Mouse (Mus musculus) heart, embryonic 12.5 days (tissue): ENCODE measurements around the gene Dmac1. TPM values are rescaled to one million over a fixed set of nuclear protein-coding genes. Genes with fewer than 3 reads are reported as not detected.

Experiments
- ATAC-seq: fragments of 200-750 bp; cut with Nextera tagmentation; 2 replicates; pipeline ENCODE4 v1.8.0; 2017; ENCODE audit warnings: moderate TSS enrichment, moderate library complexity; ENCODE audit not compliant: insufficient number of reproducible peaks, low FRiP score
- H3K27ac ChIP-seq: fragments of 300-500 bp; sonication (generic); 2 replicates; pipeline ENCODE4 v1.5.1; 2016; ENCODE audit warnings: mild to moderate bottlenecking, moderate library complexity; ENCODE audit not compliant: poor library complexity, severe bottlenecking
- H3K27me3 ChIP-seq: fragments of 300-500 bp; sonication (generic); replicated peaks from 2 replicates; pipeline ENCODE4 v1.6.1; 2016; ENCODE audit warnings: mild to moderate bottlenecking, moderate library complexity
- H3K36me3 ChIP-seq: fragments of 300-500 bp; sonication (generic); 2 replicates; pipeline ENCODE4 v1.6.1; 2016; ENCODE audit warnings: mild to moderate bottlenecking, moderate library complexity
- H3K4me1 ChIP-seq: fragments of 300-500 bp; sonication (generic); replicated peaks from 2 replicates; pipeline ENCODE4 v1.6.1; 2016; ENCODE audit warnings: mild to moderate bottlenecking
- H3K4me2 ChIP-seq: fragments of 300-500 bp; sonication (generic); 2 replicates; pipeline ENCODE4 v1.6.1; 2016; ENCODE audit warnings: mild to moderate bottlenecking, moderate library complexity
- H3K4me3 ChIP-seq: fragments of 300-500 bp; sonication (generic); 2 replicates; pipeline ENCODE4 v1.5.1; 2016; ENCODE audit warnings: mild to moderate bottlenecking
- H3K9ac ChIP-seq: fragments of 300-500 bp; sonication (generic); 2 replicates; pipeline ENCODE4 v1.6.1; 2016; ENCODE audit warnings: mild to moderate bottlenecking, moderate library complexity
- H3K9me3 ChIP-seq: fragments of 300-500 bp; sonication (generic); replicated peaks from 2 replicates; pipeline ENCODE4 v1.6.1; 2016; ENCODE audit warnings: mild to moderate bottlenecking, moderate library complexity
- WGBS: fragments of 180-500 bp; shearing (Covaris S2); methylation state at CpG from one replicate; pipeline ENCODE4 v1.1.7; 2016; 5-methylcytosine and 5-hydroxymethylcytosine counted together
- polyA plus RNA-seq: library from polyadenylated mRNA; unstranded; fragments of >200 nt; fragmentation: Nextera tagmentation; extraction: Ambion mirVana; gene quantifications from 2 replicates; pipeline ENCODE4 v1.2.1, GENCODE M21; 2016

Gene Dmac1
- 94.7 and 98.2 TPM in 2 replicates for polyA plus RNA-seq

DNA sequence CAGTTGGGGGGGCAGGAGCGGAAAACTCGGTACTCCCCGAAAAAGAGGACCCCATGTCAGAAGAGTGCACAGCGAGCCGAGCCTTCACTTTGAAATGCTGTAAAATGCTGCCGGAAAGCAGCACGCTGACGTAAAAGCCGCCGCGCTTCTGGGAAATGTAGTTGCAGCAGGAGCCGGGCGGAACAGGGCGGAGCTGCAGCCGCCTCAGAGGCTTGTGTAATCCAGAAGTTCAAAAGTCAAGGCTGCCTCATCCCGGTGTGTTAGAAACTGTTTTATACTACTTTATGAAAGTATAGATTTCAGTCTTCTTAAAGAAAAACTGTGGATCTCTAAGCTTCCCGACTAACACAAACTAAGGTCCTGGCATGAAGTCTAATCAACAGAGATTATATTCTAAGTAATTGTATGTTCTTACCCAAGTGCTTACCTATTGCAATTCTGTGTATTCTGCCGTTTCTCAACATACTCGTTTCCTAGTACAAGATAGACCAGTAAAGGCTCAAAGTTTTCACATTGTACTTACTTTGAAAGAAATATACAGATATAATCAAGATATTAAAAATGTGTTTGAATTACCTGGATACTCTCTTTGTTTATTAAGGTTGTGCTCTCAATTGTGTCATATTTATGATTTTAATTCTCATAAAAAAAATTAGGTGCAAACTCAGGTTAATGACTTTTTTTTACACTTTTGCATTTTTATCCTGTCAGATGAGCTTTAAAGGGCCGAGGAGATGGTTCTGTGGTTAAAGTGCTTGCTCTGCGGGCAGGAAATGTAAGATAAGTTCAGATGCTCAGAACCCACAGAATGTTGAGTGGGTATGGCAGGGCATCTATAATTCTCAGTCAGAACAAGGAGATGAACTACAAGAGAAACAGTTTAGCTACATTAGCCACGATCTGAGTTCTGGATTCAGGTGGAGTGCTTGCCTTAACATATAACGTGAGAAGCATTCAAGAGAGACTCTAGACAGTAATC, at the start of gene Dmac1:
Gene Dmac1 (minus strand): TSS at position 109 of the 979 bp plus-strand sequence.
- peak within 1 kb of the TSS; percentile 83 for H3K4me2 ChIP-seq
- peak within 1 kb of the TSS; percentile 99 for H3K4me3 ChIP-seq
- H3K9ac ChIP-seq, result peak within 1 kb of the TSS; percentile 96
- no peaks in the 10 kb centered on the region for H3K27me3 ChIP-seq
- ATAC-seq, result peak; percentile 93
- H3K36me3 ChIP-seq, result peaks cover 15% of the 10 kb centered on the region
- WGBS, result 16% methylated on average over 23 of the region's 23 CpGs
- no peak within 1 kb of the TSS; the same call in 1 of the 2 replicates for H3K27ac ChIP-seq
- H3K4me1 ChIP-seq, result no peaks in the 10 kb centered on the region; the same call in 1 of the 2 replicates
- no peaks in the 10 kb centered on the region for H3K9me3 ChIP-seq

DNA sequence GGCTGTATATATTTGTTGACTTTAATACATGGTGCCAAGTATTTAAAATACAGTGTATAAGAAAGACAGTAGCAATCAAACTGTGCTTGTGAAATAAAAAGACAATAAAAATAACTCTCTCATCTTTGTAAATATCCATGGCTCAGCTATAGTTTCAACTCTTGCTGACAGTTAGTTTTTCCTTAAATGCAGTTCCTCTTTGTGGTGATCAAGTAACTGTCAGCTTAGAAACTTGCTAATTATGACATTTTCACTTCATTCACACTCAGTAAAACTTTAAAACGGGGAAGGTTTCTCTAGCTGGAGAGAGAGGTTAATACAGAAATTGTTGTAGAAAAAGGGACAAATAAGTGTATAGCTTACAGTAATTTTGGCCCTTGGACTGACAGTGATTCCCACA, 37.3 kb upstream of the Dmac1 start:
- H3K27me3 ChIP-seq, result no peaks in the 10 kb centered on the region
- H3K4me3 ChIP-seq, result no peak overlapping the region
- 49% methylated on average over 1 of the region's 1 CpGs for WGBS
- no peak overlapping the region for H3K4me2 ChIP-seq
- no peaks in the 10 kb centered on the region for H3K4me1 ChIP-seq
- H3K9me3 ChIP-seq, result no peaks in the 10 kb centered on the region
- H3K9ac ChIP-seq, result no peak overlapping the region
- no peak for ATAC-seq
- H3K36me3 ChIP-seq, result no peaks in the 10 kb centered on the region
- no peak overlapping the region for H3K27ac ChIP-seq

DNA sequence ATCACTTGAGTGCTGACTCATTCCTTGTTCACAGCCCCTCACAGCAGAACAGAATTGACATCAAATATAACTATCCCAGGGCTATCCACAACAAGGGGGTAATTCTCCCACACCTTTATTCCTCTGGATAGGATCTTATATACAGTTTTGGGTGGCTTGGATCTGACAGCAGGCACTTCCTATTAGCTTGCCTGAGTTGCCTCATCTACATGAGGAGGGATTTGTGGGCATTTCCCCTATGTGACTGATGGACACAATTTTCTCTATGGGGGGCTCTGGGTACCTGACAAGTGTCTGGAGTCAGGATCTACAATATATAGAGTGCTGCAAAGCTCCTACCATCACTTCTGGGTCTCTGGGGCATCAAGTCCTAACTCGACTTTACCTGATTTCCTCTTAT, 36.9 kb upstream of the Dmac1 start:
- 76% methylated on average over 1 of the region's 1 CpGs for WGBS
- ATAC-seq, result no peak
- H3K27ac ChIP-seq, result no peak overlapping the region
- H3K9ac ChIP-seq, result no peak overlapping the region
- H3K27me3 ChIP-seq, result no peaks in the 10 kb centered on the region
- no peaks in the 10 kb centered on the region for H3K4me1 ChIP-seq
- no peak overlapping the region for H3K4me3 ChIP-seq
- no peak overlapping the region for H3K4me2 ChIP-seq
- no peaks in the 10 kb centered on the region for H3K9me3 ChIP-seq
- no peaks in the 10 kb centered on the region for H3K36me3 ChIP-seq

DNA sequence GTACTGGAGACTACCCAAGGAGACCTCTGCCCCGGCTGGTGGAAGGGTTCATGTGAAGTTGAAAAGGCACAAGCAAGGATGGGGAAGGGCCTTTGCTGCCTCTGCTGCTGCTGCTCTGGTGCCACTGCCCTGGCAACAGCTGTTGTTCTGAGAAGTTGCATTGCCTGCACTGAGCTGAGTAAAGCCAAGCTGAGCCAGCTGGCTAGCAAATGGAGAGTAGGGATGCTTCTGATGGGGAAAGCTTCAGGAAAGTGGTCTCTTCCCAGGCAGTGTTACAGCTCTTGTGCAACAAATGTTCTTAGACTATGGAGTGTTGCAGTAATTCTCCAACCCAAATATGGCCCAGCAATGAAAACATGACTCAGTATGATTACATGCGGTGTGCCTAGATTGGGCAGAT, 33.8 kb upstream of the Dmac1 start:
- no peaks in the 10 kb centered on the region for H3K9me3 ChIP-seq
- H3K4me2 ChIP-seq, result no peak overlapping the region
- WGBS, result 77% methylated on average over 2 of the region's 2 CpGs
- H3K27me3 ChIP-seq, result no peaks in the 10 kb centered on the region
- no peaks in the 10 kb centered on the region for H3K4me1 ChIP-seq
- H3K4me3 ChIP-seq, result no peak overlapping the region
- H3K27ac ChIP-seq, result no peak overlapping the region
- ATAC-seq, result no peak
- H3K36me3 ChIP-seq, result no peaks in the 10 kb centered on the region
- no peak overlapping the region for H3K9ac ChIP-seq

DNA sequence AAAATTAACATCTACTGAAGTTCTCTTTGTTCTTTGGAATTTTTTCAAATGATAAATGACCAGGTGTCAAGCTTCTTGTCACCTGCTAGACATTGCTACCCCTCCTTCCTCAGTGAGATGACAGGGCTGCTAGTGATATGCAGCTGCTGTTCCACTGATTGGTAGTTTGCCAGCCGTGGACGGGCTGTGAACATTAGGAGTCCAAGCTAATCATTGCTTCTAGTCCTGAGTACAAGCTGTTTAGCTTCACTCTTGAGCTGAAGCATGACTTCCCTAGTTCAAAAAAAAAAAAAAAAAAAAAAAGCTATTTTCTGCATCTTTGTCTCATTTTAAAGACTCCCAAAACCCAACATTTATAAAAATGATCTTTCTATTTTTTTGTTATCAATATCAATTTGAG, 33.2 kb upstream of the Dmac1 start:
- Histone ChIP-seq H3K4me1 (no peaks in the 10 kb centered on the region), H3K27ac (no peak overlapping the region), H3K4me2 (no peak overlapping the region), H3K9me3 (no peaks in the 10 kb centered on the region), H3K4me3 (no peak overlapping the region), H3K36me3 (no peaks in the 10 kb centered on the region), H3K27me3 (no peaks in the 10 kb centered on the region), H3K9ac (no peak overlapping the region)
- 55% methylated on average over 2 of the region's 2 CpGs for WGBS
- ATAC-seq, result no peak

DNA sequence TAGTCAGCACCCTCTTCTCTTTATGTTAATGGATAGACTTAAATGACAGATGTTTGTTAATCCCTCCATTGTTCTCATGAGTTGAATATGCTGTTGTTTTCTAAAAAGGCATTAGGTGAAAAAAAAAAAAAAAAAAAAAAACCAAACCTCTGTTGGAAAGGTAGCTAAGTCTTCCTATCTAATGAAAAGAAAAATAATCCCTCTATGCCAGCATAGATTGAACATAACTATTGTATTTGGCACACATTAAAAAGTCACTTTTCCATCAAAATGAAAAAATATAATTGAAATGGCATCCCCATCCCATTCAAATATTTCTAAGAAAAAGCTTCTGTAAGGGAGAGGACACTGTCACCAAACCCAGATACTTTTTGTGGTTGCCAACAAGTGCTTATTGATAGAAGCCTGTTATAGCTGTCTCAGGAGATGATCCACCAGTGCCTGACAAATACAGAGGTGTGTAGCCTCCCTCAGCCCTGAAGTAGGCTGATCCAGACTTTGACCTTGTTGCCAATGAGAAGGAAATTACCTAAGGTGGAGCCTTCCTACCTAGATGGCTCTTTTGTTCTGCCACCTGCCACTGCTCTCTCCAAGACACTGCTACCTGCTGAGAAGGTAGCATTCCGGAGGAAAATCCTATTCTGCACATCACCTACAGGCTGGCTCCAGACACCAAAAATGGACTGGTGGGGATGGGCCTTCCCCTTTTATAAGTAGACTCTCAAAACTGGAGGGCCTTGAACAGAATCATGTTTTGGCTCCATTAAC, 22.3 kb upstream of the Dmac1 start:
- Histone ChIP-seq H3K4me1 (no peaks in the 10 kb centered on the region), H3K9ac (no peak overlapping the region)
- ATAC-seq, result no peak

DNA sequence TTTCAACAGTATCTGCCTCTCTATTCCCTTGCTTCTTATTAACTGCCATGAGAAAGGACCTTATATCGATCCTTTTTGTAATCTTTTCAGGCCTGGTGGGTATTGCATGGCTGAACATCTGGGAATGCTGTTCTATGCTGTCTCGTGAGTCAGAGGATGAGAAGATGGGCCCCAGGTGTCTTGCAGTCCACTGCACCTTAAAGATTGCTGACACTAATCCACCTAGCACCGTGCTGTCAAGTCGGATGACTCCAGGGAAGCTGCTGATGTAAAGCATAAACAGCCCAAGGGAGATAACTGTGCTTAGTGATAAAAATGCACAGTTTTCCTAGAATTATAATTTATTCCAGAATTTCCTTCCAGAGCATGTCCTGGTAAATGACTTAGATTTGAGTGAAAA, 14.2 kb upstream of the Dmac1 start:
- no peak for ATAC-seq
- WGBS, result 66% methylated on average over 4 of the region's 4 CpGs
- Histone ChIP-seq H3K4me2 (no peak overlapping the region), H3K9me3 (no peaks in the 10 kb centered on the region), H3K36me3 (no peaks in the 10 kb centered on the region), H3K9ac (no peak overlapping the region), H3K27me3 (no peaks in the 10 kb centered on the region), H3K27ac (no peak overlapping the region), H3K4me1 (no peaks in the 10 kb centered on the region), H3K4me3 (no peak overlapping the region)

More for the DNA sequence above, 22.3 kb upstream of the Dmac1 start:
- H3K36me3 ChIP-seq, result no peaks in the 10 kb centered on the region
- H3K4me2 ChIP-seq, result no peak overlapping the region
- WGBS, result 84% methylated on average over 1 of the region's 1 CpGs
- no peaks in the 10 kb centered on the region for H3K27me3 ChIP-seq
- no peak overlapping the region for H3K4me3 ChIP-seq
- no peak overlapping the region for H3K27ac ChIP-seq
- no peaks in the 10 kb centered on the region for H3K9me3 ChIP-seq

DNA sequence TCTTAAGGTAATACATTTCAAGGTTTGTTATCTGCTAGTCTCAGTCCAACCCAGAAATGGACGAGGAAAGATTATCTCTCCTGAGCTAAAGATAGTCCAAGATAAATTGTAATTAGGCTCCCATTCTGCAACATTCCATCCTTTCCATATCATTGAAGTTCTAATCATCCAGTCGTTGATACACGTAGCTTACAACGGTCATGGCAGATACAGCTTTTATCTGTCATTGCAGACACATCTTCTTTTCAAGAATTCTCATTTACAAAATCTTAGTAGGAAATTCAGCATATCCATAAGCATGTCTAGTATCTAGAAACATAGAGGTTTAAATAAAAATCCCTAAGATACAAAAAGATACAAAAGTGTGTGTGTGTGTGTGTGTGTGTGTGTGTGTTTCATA, 13.0 kb upstream of the Dmac1 start:
- 53% methylated on average over 4 of the region's 4 CpGs for WGBS
- Histone ChIP-seq H3K4me3 (no peak overlapping the region), H3K9me3 (no peaks in the 10 kb centered on the region), H3K27me3 (no peaks in the 10 kb centered on the region), H3K4me1 (no peaks in the 10 kb centered on the region), H3K9ac (no peak overlapping the region), H3K36me3 (no peaks in the 10 kb centered on the region), H3K4me2 (no peak overlapping the region), H3K27ac (no peak overlapping the region)
- no peak for ATAC-seq

DNA sequence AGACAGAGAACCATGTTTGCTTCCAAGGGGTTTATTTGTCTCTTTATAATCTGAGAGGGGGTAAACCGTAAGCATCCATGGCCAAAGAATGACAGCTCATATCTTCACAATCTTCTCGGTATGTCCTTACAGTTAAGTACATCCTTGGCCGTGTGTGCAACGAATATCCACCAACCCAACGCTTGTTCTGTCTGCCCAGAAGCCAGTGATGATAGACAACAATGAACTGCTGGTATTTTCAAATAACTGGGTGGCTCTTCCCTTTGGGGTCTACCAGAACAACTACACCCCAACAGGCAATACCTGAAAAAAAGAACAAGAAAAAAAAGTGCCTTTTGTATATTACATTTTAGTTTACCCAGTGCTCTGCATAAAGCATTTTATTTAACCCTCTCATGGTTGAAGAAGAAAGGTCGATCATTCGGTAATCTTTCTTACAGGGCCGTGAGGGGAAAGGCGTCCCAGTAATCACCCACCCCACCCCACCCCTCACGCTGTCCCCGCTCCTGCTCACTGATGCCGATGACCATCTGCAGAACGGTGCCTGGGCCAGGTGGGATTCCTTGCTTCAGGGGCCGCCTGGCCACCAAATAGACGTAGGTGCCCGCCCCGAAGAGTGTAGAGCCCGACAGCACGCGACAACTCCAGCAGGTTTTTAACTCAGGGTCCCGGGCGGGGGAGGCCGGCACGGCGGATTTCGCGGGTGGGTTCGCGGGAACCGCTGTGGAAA, 473 bp downstream of the Dmac1 start:
- WGBS, result 7% methylated on average over 30 of the region's 30 CpGs
- no peaks in the 10 kb centered on the region; the same call in 1 of the 2 replicates for H3K4me1 ChIP-seq
- peak overlapping the region; percentile 99 for H3K4me3 ChIP-seq
- peak; percentile 87 for ATAC-seq
- H3K36me3 ChIP-seq, result peaks cover 21% of the 10 kb centered on the region
- no peak overlapping the region; the same call in 1 of the 2 replicates for H3K27ac ChIP-seq
- peak overlapping the region; percentile 83 for H3K4me2 ChIP-seq
- no peaks in the 10 kb centered on the region for H3K27me3 ChIP-seq
- H3K9ac ChIP-seq, result peak overlapping the region; percentile 96
- H3K9me3 ChIP-seq, result no peaks in the 10 kb centered on the region

DNA sequence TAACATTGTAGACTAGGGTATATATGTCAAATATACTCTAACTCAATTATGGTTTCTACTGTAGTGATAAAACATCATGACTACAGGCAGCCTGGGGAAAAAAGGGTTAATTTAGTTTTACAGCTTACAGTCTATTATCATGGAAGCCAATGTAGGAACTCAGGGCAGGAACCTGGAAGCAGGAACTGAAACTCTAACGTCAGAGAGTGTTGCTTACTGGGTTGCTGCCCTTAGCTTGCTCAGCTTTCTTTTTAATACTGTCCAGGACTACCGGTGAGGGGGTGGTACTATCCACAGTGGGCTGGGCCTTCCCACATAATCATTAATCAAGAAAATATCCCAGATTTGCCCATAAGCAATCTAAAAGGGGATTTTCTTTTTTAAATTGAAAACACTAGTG, 2.4 kb downstream of the Dmac1 start:
- no peak overlapping the region for H3K4me3 ChIP-seq
- no peaks in the 10 kb centered on the region for H3K9me3 ChIP-seq
- H3K27me3 ChIP-seq, result no peaks in the 10 kb centered on the region
- no peaks in the 10 kb centered on the region; the same call in 1 of the 2 replicates for H3K4me1 ChIP-seq
- no peak for ATAC-seq
- no peak overlapping the region for H3K9ac ChIP-seq
- 77% methylated on average over 2 of the region's 2 CpGs for WGBS
- H3K36me3 ChIP-seq, result peaks cover 28% of the 10 kb centered on the region
- H3K27ac ChIP-seq, result no peak overlapping the region
- H3K4me2 ChIP-seq, result no peak overlapping the region
